Mouse (Mus musculus): ENCODE results near the gene Becn1. TPM values are rescaled to one million over a fixed set of nuclear protein-coding genes. Genes with fewer than 3 reads are reported as not detected.
A peak's percentile ranks its signal among the peaks of the same experiment; 100 is the strongest.

Becn1 gene
- 191 and 203 TPM in 2 replicates for polyA plus RNA-seq (2015; fragmentation: Nextera tagmentation; extraction: Ambion mirVana)

- Histone ChIP-seq H3K36me3 (ENCODE audit: control insufficient read depth, insufficient read depth) (no peaks in the 10 kb centered on the region), H3K4me3 (replicated peaks; ENCODE audit: low read length) (peak within 1 kb of the TSS; percentile 96), H3K9me3 (ENCODE audit: control insufficient read depth, low read length) (no peaks in the 10 kb centered on the region), H3K27ac (ENCODE audit: low read length) (no peak within 1 kb of the TSS), H3K4me2 (ENCODE audit: low read length) (peak within 1 kb of the TSS; percentile 99), H3K9ac (replicated peaks; ENCODE audit: low read depth, low read length) (peak within 1 kb of the TSS; percentile 83), H3K27me3 (replicated peaks; ENCODE audit: control insufficient read depth, insufficient read depth, low read length) (no peaks in the 10 kb centered on the region; the same call in 1 of the 2 replicates), H3K4me1 (replicated peaks; ENCODE audit: control insufficient read depth, insufficient read depth, low read length) (peaks cover 14% of the 10 kb centered on the region)
- 7% methylated on average over 39 of the region's 39 CpGs for WGBS
- ATAC-seq, result peak; percentile 97
Measured at GRCm38 (mm10) chr11:101302004-101302798, at the start of gene Becn1. TSS of gene Becn1 (minus strand) at chr11:101302286.

DNA sequence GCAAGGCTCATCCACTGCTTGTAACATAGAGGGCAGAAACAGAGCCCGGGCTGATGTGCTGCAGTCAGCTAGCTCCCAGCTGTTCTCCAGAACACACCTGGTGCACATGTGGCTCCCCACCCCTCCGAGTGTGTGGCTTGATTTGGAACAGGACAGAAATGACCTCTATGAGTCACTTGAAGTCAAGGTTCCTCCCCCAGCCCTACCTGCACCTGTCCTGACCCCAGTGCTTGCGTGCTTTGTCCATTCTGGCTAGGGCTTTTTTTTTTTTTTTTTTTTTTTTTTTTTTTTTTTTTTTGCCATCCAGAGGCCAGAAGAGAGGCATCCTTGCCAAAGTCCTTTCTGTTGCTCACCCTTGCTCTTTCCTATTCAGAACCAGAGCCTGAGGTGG, 49.6 kb upstream of the Becn1 start:
- H3K9me3 ChIP-seq (ENCODE audit: control insufficient read depth, low read length), result 0 out of 2 replicates have a peak, but pooled peaks cover 3% of the 10 kb centered on the region
- no peaks in the 10 kb centered on the region for H3K27me3 ChIP-seq (replicated peaks; ENCODE audit: control insufficient read depth, insufficient read depth, low read length)
- no peak overlapping the region for H3K4me2 ChIP-seq (ENCODE audit: low read length)
- H3K4me1 ChIP-seq (replicated peaks; ENCODE audit: control insufficient read depth, insufficient read depth, low read length), result no peaks in the 10 kb centered on the region
- WGBS, result 82% methylated on average over 3 of the region's 3 CpGs
- ATAC-seq, result no peak
- H3K27ac ChIP-seq (ENCODE audit: low read length), result no peak overlapping the region
- H3K4me3 ChIP-seq (replicated peaks; ENCODE audit: low read length), result no peak overlapping the region
- no peaks in the 10 kb centered on the region for H3K36me3 ChIP-seq (ENCODE audit: control insufficient read depth, insufficient read depth)
- no peak overlapping the region for H3K9ac ChIP-seq (replicated peaks; ENCODE audit: low read depth, low read length)

- no peak overlapping the region for H3K9ac ChIP-seq (replicated peaks; ENCODE audit: low read depth, low read length)
- H3K36me3 ChIP-seq (ENCODE audit: control insufficient read depth, insufficient read depth), result no peaks in the 10 kb centered on the region
- H3K4me1 ChIP-seq (replicated peaks; ENCODE audit: control insufficient read depth, insufficient read depth, low read length), result no peaks in the 10 kb centered on the region
- H3K9me3 ChIP-seq (ENCODE audit: control insufficient read depth, low read length), result 0 out of 2 replicates have a peak, but pooled peaks cover 3% of the 10 kb centered on the region
- no peak overlapping the region for H3K4me3 ChIP-seq (replicated peaks; ENCODE audit: low read length)
- H3K27me3 ChIP-seq (replicated peaks; ENCODE audit: control insufficient read depth, insufficient read depth, low read length), result no peaks in the 10 kb centered on the region
- 63% methylated on average over 11 of the region's 11 CpGs for WGBS
- H3K27ac ChIP-seq (ENCODE audit: low read length), result no peak overlapping the region
- no peak overlapping the region for H3K4me2 ChIP-seq (ENCODE audit: low read length)
- ATAC-seq, result no peak
Measured at GRCm38 (mm10) chr11:101351100-101351720, 49.1 kb upstream of the Becn1 start.

DNA sequence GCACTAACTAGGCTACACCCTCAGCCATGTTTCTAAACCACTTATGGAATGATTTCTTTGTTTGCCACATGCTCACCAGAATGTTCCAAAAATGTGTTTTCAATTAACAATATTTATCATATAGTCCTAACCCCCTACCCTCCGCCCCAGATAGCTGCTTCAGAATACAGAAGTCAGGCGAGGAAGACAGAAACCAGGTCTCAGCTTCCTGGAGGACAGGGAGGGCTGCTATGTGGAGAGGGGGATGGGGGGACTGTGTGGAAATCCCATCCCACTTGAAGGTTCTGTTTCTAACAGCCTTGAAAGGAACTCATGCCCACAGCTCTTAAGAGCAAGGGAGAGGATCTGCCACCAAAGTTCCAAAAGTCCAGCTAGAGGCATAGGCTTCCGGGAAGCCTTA, 47.1 kb upstream of the Becn1 start:
- Histone ChIP-seq H3K9me3 (ENCODE audit: control insufficient read depth, low read length) (0 out of 2 replicates have a peak, but pooled peaks cover 3% of the 10 kb centered on the region), H3K36me3 (ENCODE audit: control insufficient read depth, insufficient read depth) (no peaks in the 10 kb centered on the region), H3K4me1 (replicated peaks; ENCODE audit: control insufficient read depth, insufficient read depth, low read length) (no peaks in the 10 kb centered on the region), H3K4me3 (replicated peaks; ENCODE audit: low read length) (no peak overlapping the region), H3K4me2 (ENCODE audit: low read length) (no peak overlapping the region), H3K27ac (ENCODE audit: low read length) (no peak overlapping the region), H3K9ac (replicated peaks; ENCODE audit: low read depth, low read length) (no peak overlapping the region), H3K27me3 (replicated peaks; ENCODE audit: control insufficient read depth, insufficient read depth, low read length) (no peaks in the 10 kb centered on the region)
- no peak for ATAC-seq
- 92% methylated on average over 3 of the region's 3 CpGs for WGBS

DNA sequence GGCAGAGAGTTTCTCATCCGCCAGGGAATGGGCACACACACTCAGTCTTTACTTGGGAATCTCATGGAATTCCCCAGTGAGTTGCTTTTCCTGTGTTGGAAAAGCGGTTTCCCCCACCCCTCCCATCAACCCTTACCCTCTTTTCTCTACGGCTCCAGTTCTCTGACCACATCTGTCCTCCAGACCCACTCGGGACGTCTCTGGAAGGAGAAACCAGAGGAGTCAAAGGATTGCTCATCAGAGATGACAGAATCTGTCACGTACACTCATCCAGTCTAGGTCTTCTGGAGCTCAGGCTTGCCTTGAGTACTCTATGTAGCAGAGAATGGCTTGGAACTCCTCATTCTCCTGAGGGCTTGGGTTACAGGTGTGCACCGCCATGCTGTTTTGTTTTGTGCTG, 46.7 kb upstream of the Becn1 start:
- Histone ChIP-seq H3K9me3 (ENCODE audit: control insufficient read depth, low read length) (0 out of 2 replicates have a peak, but pooled peaks cover 3% of the 10 kb centered on the region), H3K4me3 (replicated peaks; ENCODE audit: low read length) (no peak overlapping the region), H3K27me3 (replicated peaks; ENCODE audit: control insufficient read depth, insufficient read depth, low read length) (no peaks in the 10 kb centered on the region), H3K36me3 (ENCODE audit: control insufficient read depth, insufficient read depth) (no peaks in the 10 kb centered on the region), H3K4me2 (ENCODE audit: low read length) (no peak overlapping the region), H3K9ac (replicated peaks; ENCODE audit: low read depth, low read length) (no peak overlapping the region), H3K4me1 (replicated peaks; ENCODE audit: control insufficient read depth, insufficient read depth, low read length) (no peaks in the 10 kb centered on the region), H3K27ac (ENCODE audit: low read length) (no peak overlapping the region)
- no peak for ATAC-seq
- WGBS, result 83% methylated on average over 7 of the region's 7 CpGs

DNA sequence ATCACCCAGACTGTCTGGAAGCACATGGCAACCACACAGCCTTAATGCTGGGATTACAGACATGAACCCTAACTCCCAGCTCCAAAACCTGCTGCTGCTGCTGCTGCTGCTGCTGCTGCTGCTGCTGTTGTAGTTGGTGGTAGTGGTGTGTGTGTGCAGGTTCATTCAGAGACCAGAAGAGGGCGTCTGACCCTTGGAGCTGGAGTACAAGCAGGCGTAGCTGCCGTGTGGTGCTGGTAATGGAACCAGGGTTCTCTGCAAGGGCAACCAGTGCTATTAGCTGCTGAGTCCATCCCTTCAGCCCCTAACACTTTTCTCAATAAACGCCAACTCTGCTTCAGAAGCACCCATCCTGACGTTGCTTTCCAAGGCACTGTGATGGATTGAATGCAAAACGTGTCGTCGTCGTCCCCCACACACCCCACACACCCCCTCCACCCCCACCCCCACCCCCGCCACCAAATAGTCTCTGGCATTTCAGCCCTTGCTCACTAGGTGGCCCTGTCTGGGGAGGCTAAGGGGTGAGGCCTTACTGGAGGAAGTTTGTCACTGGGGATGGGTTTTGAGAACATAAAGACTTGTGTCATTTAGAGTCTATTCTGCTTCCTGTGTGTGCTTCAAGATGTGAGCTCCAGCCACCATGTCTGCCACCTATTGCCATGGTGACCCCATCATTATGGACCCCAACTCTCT, 45.1 kb upstream of the Becn1 start:
- Histone ChIP-seq H3K27me3 (replicated peaks; ENCODE audit: control insufficient read depth, insufficient read depth, low read length) (no peaks in the 10 kb centered on the region), H3K9me3 (ENCODE audit: control insufficient read depth, low read length) (0 out of 2 replicates have a peak, but pooled peaks cover 3% of the 10 kb centered on the region), H3K36me3 (ENCODE audit: control insufficient read depth, insufficient read depth) (no peaks in the 10 kb centered on the region), H3K4me3 (replicated peaks; ENCODE audit: low read length) (no peak overlapping the region), H3K4me2 (ENCODE audit: low read length) (no peak overlapping the region), H3K27ac (ENCODE audit: low read length) (no peak overlapping the region), H3K9ac (replicated peaks; ENCODE audit: low read depth, low read length) (no peak overlapping the region), H3K4me1 (replicated peaks; ENCODE audit: control insufficient read depth, insufficient read depth, low read length) (no peaks in the 10 kb centered on the region)
- no peak for ATAC-seq
- WGBS, result 73% methylated on average over 10 of the region's 10 CpGs

DNA sequence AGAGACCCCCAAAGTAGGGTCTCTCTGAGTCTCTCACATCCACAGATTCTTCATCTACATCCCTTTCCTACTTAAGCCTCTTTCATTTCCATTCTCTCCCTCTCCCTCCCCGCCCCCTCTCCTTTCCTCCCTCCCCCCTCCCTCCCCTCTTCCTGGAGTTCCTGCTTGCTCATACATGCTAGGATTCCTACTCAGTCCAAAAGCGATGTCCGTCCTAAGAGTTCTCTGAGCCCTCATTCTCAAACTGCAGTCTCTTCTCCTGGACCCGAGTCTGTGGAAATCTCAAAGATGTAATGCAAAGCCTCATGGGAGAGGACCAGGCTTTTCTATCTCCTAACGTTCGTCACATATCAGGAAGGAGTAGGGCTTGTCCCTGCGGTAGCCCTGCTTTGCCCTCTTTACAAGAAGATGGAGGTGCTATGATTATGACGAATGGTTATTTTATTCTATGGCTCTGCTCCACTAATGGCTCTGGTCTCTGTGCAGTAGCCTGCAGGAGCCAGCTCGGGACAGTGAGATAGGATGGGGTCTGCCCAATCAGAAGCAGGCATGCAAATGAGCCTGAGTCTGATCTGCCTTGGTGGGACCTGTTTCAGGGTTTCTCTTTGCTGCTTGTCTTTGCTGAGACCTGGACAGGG, 36.2 kb upstream of the Becn1 start:
- Histone ChIP-seq H3K27me3 (replicated peaks; ENCODE audit: control insufficient read depth, insufficient read depth, low read length) (no peaks in the 10 kb centered on the region), H3K9me3 (ENCODE audit: control insufficient read depth, low read length) (no peaks in the 10 kb centered on the region), H3K4me1 (replicated peaks; ENCODE audit: control insufficient read depth, insufficient read depth, low read length) (peaks cover 8% of the 10 kb centered on the region), H3K27ac (ENCODE audit: low read length) (peak overlapping the region; percentile 59; the same call in 1 of the 2 replicates), H3K4me2 (ENCODE audit: low read length) (peak overlapping the region; percentile 71), H3K36me3 (ENCODE audit: control insufficient read depth, insufficient read depth) (no peaks in the 10 kb centered on the region), H3K9ac (replicated peaks; ENCODE audit: low read depth, low read length) (peak overlapping the region; percentile 30), H3K4me3 (replicated peaks; ENCODE audit: low read length) (peak overlapping the region; percentile 46)
- WGBS, result 2% methylated on average over 9 of the region's 9 CpGs
- peak; percentile 89 for ATAC-seq

DNA sequence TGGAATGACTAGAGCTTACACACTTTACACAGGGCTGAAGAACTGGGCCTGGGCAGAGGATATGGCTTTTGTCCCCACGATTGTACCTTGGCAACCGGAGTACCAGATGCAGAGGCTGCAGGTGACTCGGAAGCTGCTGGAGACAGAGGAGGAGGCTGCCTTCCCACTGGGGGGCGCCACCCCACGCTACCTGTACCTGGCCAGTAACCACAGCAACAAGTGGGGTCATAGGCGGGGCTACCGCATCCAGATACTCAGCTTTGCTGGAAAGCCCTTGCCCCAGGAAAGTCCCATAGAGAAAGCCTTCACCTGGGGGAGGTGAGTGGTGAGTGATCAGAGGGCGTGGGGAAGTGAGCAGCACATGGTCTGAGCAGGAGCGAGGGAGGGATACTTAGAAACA, 33.6 kb upstream of the Becn1 start:
- ATAC-seq, result no peak
- Histone ChIP-seq H3K9ac (replicated peaks; ENCODE audit: low read depth, low read length) (no peak overlapping the region), H3K36me3 (ENCODE audit: control insufficient read depth, insufficient read depth) (no peaks in the 10 kb centered on the region), H3K4me3 (replicated peaks; ENCODE audit: low read length) (no peak overlapping the region), H3K27me3 (replicated peaks; ENCODE audit: control insufficient read depth, insufficient read depth, low read length) (no peaks in the 10 kb centered on the region), H3K4me1 (replicated peaks; ENCODE audit: control insufficient read depth, insufficient read depth, low read length) (peaks cover 8% of the 10 kb centered on the region), H3K9me3 (ENCODE audit: control insufficient read depth, low read length) (no peaks in the 10 kb centered on the region), H3K4me2 (ENCODE audit: low read length) (no peak overlapping the region), H3K27ac (ENCODE audit: low read length) (no peak overlapping the region)
- 78% methylated on average over 9 of the region's 9 CpGs for WGBS

DNA sequence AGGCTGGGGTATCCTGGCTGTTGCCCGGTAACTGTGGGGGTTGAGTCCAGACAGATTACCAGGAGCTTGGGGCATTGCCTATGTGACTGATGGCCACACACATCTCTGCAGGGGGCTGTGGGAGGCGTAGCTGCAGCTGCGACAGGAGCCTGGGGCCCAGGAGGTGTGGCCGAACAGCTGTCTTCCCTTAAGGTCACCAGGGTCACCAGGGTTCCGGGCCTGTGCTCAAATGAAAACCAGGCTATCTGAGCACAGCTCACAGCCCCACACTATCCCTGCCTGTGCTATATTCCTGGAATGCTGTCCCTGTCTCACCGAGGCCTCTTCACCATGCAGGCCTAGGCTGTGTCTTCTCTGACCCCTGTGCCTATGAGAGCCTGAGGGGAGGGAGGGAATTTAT, 32.4 kb upstream of the Becn1 start:
- 5% methylated on average over 6 of the region's 6 CpGs for WGBS
- H3K4me1 ChIP-seq (replicated peaks; ENCODE audit: control insufficient read depth, insufficient read depth, low read length), result peaks cover 8% of the 10 kb centered on the region
- no peak for ATAC-seq

More for the DNA sequence above, 32.4 kb upstream of the Becn1 start:
- H3K27me3 ChIP-seq (replicated peaks; ENCODE audit: control insufficient read depth, insufficient read depth, low read length), result no peaks in the 10 kb centered on the region
- no peaks in the 10 kb centered on the region for H3K9me3 ChIP-seq (ENCODE audit: control insufficient read depth, low read length)
- H3K36me3 ChIP-seq (ENCODE audit: control insufficient read depth, insufficient read depth), result no peaks in the 10 kb centered on the region
- no peak overlapping the region for H3K27ac ChIP-seq (ENCODE audit: low read length)
- no peak overlapping the region for H3K4me2 ChIP-seq (ENCODE audit: low read length)
- H3K9ac ChIP-seq (replicated peaks; ENCODE audit: low read depth, low read length), result no peak overlapping the region
- no peak overlapping the region for H3K4me3 ChIP-seq (replicated peaks; ENCODE audit: low read length)

Measured in forebrain, embryonic 16.5 days (tissue).